Mouse (Mus musculus) lung, embryonic 16.5 days (tissue): ENCODE results near the gene Myl10. TPM values are rescaled to one million over a fixed set of nuclear protein-coding genes. Genes with fewer than 3 reads are reported as not detected.

ENCODE experiments used
- polyA plus RNA-seq: library from polyadenylated mRNA; unstranded; fragments of >200 nt; fragmentation: Nextera tagmentation; extraction: Ambion mirVana; gene quantifications from 2 replicates; pipeline ENCODE4 v1.2.1, GENCODE M21; 2015

The Myl10 gene
- polyA plus RNA-seq, 1 experiment from 2014 or later: not detected

Other genes with a start within 250 kb of the Myl10 start
- 113 and 117 TPM in 2 replicates for gene Cux1, start 125.7 kb upstream of the Myl10 start, polyA plus RNA-seq
- 5.9 and 7.2 TPM in 2 replicates for gene Col26a1, start 190.1 kb downstream of the Myl10 start, polyA plus RNA-seq
- gene Ift22, start 215.0 kb downstream of the Myl10 start, polyA plus RNA-seq: 92.8 and 93.7 TPM in 2 replicates